Mouse (Mus musculus) liver, adult 2 months (tissue): ENCODE data around the gene Ptpn4.

ENCODE experiments used
- CTCF ChIP-seq: fragments of 200-500 bp; IDR thresholded peaks from 2 replicates; pipeline ENCODE4 v1.5.1; 2011; ENCODE audit warnings: low read depth, low read length, control low read depth
- POLR2A ChIP-seq: fragments of 200-500 bp; IDR thresholded peaks from 2 replicates; pipeline ENCODE4 v1.6.1; 2011; ENCODE audit warnings: low read length, control low read depth; ENCODE audit not compliant: insufficient read depth; ENCODE audit errors: extremely low read depth

- TF ChIP-seq POLR2A (no peak), CTCF (peak; percentile 10; the same call in 1 of the 2 replicates)
These were observed 183.1 kb downstream of the Ptpn4 start for GRCm38 (mm10) chr1:119654307-119654706.
